Mouse (Mus musculus): ENCODE results near the gene Zzz3. TPM values are rescaled to one million over a fixed set of nuclear protein-coding genes. Genes with fewer than 3 reads are reported as not detected.

The Zzz3 gene
- polyA plus RNA-seq (2017; shearing (Covaris generic)), result 10 to 100 TPM; 48.8 to 71.7 TPM

GRCm38 (mm10) chr3:152395350-152396277, at the start of gene Zzz3:
Gene Zzz3 (plus strand): TSS chr3:152395473.

DNA sequence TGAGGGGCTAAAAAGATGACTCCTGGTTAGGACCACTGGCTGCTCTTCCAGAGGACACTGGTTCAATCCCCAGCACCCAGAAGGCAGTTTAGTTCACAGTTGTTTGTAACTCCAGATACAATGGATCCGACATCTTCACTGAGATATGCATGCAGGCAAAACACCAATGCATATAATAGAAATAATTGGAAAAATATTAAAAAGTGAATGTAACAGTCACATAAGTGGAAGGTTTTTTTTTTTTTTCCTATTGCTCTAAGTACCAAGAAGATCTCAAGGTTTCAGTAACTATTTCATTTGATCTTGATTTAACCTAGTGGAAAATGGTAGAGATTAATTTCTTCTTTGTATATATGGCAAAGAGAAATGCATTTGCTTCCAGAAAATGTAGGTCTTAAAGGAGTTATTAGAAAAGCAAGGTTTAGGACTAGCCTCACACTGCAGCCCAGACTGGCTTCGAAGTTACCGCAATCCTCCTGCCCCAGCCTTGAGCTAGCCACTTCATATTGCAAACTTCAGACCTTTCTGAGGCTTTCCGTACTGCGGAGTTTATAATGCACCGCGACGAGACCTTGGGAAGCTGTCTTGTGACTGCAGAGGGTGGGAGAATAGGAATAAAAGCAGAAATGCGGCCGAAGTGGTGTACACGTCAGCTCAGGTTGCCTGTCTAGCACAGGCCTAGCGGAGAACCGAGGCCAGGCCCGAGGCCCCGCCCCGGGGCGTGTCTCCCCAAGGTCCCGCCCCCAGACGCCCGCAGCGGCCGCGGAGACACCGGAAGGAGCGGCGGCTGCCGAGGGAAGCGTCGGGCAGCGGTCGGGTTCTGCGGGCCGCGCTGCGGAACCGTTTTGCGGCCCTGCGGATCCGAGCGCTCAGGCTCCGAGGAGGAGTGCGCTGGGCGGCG, 49.3 kb upstream of the Zzz3 start, which contains the start of gene Usp33:
Gene Usp33, plus strand, starts transcription at position 747 of the 901 bp plus-strand sequence.

Other genes with a start within 250 kb of the Zzz3 start
- 1 to 10 TPM in 1 of 2 experiments, under 1 TPM in 1; 0.20 to 1.7 TPM for gene Gipc2, start 229.2 kb upstream of the Zzz3 start, polyA plus RNA-seq (2017; shearing (Covaris generic))
- gene Dnajb4, start 185.2 kb upstream of the Zzz3 start, polyA plus RNA-seq (2017; shearing (Covaris generic)), result 1 to 10 TPM; 8.3 to 9.0 TPM
- gene Fubp1, start 185.1 kb upstream of the Zzz3 start, polyA plus RNA-seq (2017; shearing (Covaris generic)), result 100 to 1,000 TPM; 180 to 192 TPM
- gene Nexn, start 129.1 kb upstream of the Zzz3 start, polyA plus RNA-seq (2017; shearing (Covaris generic)), result 1 to 10 TPM in 1 of 2 experiments, under 1 TPM in 1; 0.59 to 7.0 TPM
- gene Miga1, start 55.1 kb upstream of the Zzz3 start, polyA plus RNA-seq (2017; shearing (Covaris generic)), result 10 to 100 TPM; 12.2 to 17.5 TPM
- gene Usp33, start 49.0 kb upstream of the Zzz3 start, polyA plus RNA-seq (2017; shearing (Covaris generic)), result 10 to 100 TPM; 49.9 to 56.5 TPM

Data from inflammation-experienced regulatory T-cells (primary cell).